Mouse (Mus musculus) midbrain, embryonic 16.5 days (tissue): ENCODE results near the gene Prtg. TPM values are rescaled to one million over a fixed set of nuclear protein-coding genes. Genes with fewer than 3 reads are reported as not detected.

Experiments
- ATAC-seq: fragments of 200-750 bp; cut with Nextera tagmentation; 2 replicates; pipeline ENCODE4 v1.8.0; 2017; ENCODE audit warnings: moderate TSS enrichment
- H3K27ac ChIP-seq: fragments of 300-500 bp; sonication (generic); 2 replicates; pipeline ENCODE4 v1.5.1; 2014; ENCODE audit warnings: mild to moderate bottlenecking, low read length, mixed read lengths
- H3K27me3 ChIP-seq: fragments of 300-500 bp; sonication (generic); 2 replicates; pipeline ENCODE4 v1.6.1; 2014; ENCODE audit warnings: low read depth, low read length, mixed read lengths; ENCODE audit not compliant: control insufficient read depth, insufficient read depth
- H3K36me3 ChIP-seq: fragments of 300-500 bp; sonication (generic); 2 replicates; pipeline ENCODE4 v1.6.1; 2014; ENCODE audit warnings: mild to moderate bottlenecking, low read length, moderate library complexity, mixed read lengths; ENCODE audit not compliant: control insufficient read depth, insufficient read depth
- H3K4me1 ChIP-seq: fragments of 300-500 bp; sonication (generic); 2 replicates; pipeline ENCODE4 v1.6.1; 2014; ENCODE audit warnings: mild to moderate bottlenecking, low read length, mixed read lengths; ENCODE audit not compliant: control insufficient read depth, insufficient read depth
- H3K4me2 ChIP-seq: fragments of 300-500 bp; sonication (generic); 2 replicates; pipeline ENCODE4 v1.6.1; 2014; ENCODE audit warnings: mild to moderate bottlenecking, low read length, mixed read lengths
- H3K4me3 ChIP-seq: fragments of 300-500 bp; sonication (generic); 2 replicates; pipeline ENCODE4 v1.5.1; 2014; ENCODE audit warnings: low read depth, mild to moderate bottlenecking, low read length, moderate library complexity, mixed read lengths
- H3K9ac ChIP-seq: fragments of 300-500 bp; sonication (generic); 2 replicates; pipeline ENCODE4 v1.6.1; 2014; ENCODE audit warnings: low read depth, low read length, mixed read lengths
- H3K9me3 ChIP-seq: fragments of 300-500 bp; sonication (generic); replicated peaks from 2 replicates; pipeline ENCODE4 v1.6.1; 2014; ENCODE audit warnings: mild to moderate bottlenecking, low read length, mixed read lengths; ENCODE audit not compliant: control insufficient read depth, poor library complexity, severe bottlenecking
- WGBS: fragments of 180-500 bp; shearing (Covaris S2); extraction: QIAGEN DNeasy Blood & Tissue Kit; methylation state at CpG from one replicate; pipeline ENCODE4 v1.1.7; 2014; 5-methylcytosine and 5-hydroxymethylcytosine counted together
- polyA plus RNA-seq: library from polyadenylated mRNA; unstranded; fragments of >200 nt; fragmentation: Nextera tagmentation; extraction: Ambion mirVana; gene quantifications from 2 replicates; pipeline ENCODE4 v1.2.1, GENCODE M21; 2015

Gene Prtg
- polyA plus RNA-seq, 1 experiment from 2014 or later = 0.41 TPM

DNA sequence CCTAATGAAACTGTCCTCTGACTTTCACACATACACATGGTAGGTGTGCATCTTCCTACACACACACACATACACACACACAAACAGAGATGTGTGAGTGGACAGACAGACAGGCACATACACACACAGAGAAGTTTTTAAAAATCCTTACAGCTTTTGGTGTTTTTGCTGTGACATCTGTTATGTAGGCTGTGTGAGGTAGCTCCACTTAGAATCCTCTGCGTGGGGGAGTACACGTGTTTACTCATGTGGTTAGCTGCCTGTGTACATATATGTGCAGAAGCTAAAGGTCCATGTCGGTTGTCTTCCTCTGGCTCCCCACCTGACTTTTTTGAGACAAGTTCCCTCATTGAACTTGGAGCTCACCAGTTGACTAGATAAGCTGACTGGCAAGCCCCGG lies 56.3 kb downstream of the Prtg start:
- no peak for ATAC-seq
- Histone ChIP-seq H3K27ac (no peak overlapping the region), H3K9ac (no peak overlapping the region), H3K27me3 (no peaks in the 10 kb centered on the region), H3K4me3 (no peak overlapping the region), H3K36me3 (no peaks in the 10 kb centered on the region), H3K4me2 (no peak overlapping the region), H3K4me1 (no peaks in the 10 kb centered on the region), H3K9me3 (no peaks in the 10 kb centered on the region)
- WGBS = 89% methylated on average over 4 of the region's 4 CpGs

DNA sequence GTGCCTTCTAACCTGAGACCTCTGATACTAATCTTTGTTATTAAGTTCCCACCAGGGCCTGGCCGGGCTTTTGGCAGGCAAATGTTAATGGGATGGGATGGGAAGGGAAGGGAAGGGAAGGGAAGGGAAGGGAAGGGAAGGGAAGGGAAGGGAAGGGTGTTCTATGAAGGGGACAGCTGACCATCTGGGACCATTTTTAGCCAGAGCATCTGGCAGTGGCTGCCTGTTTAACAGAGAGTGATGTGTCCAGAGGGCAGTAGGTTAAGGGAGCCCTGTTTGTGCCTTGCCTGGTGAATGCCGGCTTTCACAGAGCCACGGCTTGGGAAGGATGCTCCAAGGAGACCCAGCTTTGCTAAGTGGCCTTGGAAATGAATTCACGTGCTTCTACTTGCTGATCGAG lies 57.1 kb downstream of the Prtg start:
- H3K36me3 ChIP-seq = no peaks in the 10 kb centered on the region
- H3K9ac ChIP-seq = no peak overlapping the region
- no peaks in the 10 kb centered on the region for H3K9me3 ChIP-seq
- no peak overlapping the region for H3K4me3 ChIP-seq
- no peak overlapping the region for H3K4me2 ChIP-seq
- WGBS = 44% methylated on average over 5 of the region's 5 CpGs
- no peak overlapping the region for H3K27ac ChIP-seq
- H3K27me3 ChIP-seq = no peaks in the 10 kb centered on the region
- no peaks in the 10 kb centered on the region for H3K4me1 ChIP-seq
- no peak for ATAC-seq

DNA sequence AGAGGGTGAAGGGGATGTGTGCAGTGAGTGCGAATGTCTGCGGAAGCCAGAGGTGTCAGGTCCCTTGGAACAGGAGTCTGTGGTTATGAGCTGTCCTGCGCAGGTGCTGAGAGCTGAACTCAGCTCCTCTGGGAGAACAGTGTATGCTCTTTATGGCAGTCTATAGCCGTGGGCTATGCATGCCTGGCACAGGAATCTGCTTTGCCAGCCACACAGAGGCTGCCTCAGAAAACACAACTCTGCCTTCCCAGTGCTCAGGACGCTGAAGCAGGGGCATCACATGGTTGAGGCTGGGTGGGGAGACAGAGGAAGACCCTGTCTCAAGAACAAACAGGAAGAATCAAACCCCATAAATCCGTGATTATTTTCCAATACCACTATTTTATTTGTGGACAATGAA lies 60.8 kb downstream of the Prtg start:
- ATAC-seq = no peak
- WGBS = 82% methylated on average over 6 of the region's 6 CpGs

DNA sequence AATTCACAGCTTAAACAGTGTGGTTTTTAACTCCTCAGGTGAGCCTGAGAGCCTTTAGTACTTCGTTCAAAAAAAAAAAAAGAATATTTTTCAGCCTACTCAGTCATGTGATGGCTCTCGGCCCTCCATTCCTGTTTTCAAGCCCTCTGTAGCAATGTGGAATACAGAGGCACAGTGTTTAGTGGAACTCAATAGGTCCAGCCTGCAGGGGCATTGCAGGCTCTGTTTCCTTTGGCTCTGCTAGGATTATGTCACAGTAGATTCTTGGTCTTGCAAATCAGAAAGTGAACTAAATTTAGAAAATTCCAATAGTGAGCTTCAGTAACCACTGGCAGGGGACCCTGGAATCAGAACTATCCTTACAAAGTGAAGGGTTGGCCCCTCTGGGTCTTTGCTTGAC lies 62.1 kb downstream of the Prtg start:
- Histone ChIP-seq H3K27ac (no peak overlapping the region), H3K9ac (no peak overlapping the region), H3K36me3 (no peaks in the 10 kb centered on the region), H3K9me3 (no peaks in the 10 kb centered on the region), H3K27me3 (no peaks in the 10 kb centered on the region), H3K4me1 (peaks cover 8% of the 10 kb centered on the region; the same call in 1 of the 2 replicates), H3K4me3 (no peak overlapping the region), H3K4me2 (no peak overlapping the region)
- no peak for ATAC-seq
- 83% methylated on average over 2 of the region's 2 CpGs for WGBS

More for the DNA sequence above, 60.8 kb downstream of the Prtg start:
- no peaks in the 10 kb centered on the region for H3K27me3 ChIP-seq
- no peak overlapping the region for H3K9ac ChIP-seq
- no peak overlapping the region for H3K4me2 ChIP-seq
- no peak overlapping the region for H3K4me3 ChIP-seq
- no peaks in the 10 kb centered on the region for H3K9me3 ChIP-seq
- no peak overlapping the region for H3K27ac ChIP-seq
- no peaks in the 10 kb centered on the region for H3K36me3 ChIP-seq
- H3K4me1 ChIP-seq = peaks cover 8% of the 10 kb centered on the region; the same call in 1 of the 2 replicates

DNA sequence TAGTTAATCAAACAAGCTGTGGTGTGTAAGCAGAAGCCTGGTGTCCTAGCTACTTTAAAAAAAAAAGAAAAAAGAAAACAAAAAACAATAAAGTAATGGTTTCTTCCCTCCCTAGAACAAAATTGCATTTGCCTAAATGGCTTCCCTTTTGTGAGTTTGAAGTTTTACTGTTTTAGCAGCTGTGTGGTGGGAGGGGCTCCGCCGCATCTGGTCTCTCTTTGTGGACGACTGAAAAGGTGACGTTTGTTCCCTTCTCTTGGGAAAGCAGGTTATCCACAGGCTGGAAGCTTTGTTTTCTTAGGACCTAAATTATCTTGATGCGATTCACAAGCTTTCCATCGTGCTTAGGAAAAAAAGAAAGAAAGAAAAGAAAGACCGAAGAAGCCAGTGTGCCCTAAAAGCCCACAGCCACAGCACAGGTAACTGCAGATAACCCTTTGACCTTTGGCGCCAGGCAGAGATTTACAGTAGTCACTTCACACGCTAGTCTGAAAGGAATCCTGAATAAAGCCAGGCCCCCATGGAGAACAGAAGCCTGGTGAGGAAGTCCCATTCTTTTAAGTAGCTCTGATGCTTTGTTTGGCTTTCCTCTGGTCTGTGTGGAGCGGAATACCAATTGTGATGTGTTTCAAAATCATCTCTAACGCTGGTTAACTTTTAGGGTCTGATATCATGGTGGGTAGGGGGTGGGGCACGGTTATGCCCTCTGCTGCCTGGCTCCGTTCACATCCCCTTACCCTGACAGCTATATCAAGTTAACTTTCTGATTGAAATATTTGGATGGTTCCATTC lies 65.0 kb downstream of the Prtg start:
- no peak overlapping the region for H3K9ac ChIP-seq
- peak overlapping the region; percentile 37 for H3K4me2 ChIP-seq
- H3K27ac ChIP-seq = 0 out of 2 replicates have a peak overlapping the region, but pooled peaks have one; percentile 42
- 9% methylated on average over 13 of the region's 13 CpGs for WGBS
- no peaks in the 10 kb centered on the region for H3K9me3 ChIP-seq
- 0 out of 2 replicates have a peak overlapping the region, but pooled peaks have one; percentile 9 for H3K4me3 ChIP-seq
- ATAC-seq = peak; percentile 45; the same call in 1 of the 2 replicates
- no peaks in the 10 kb centered on the region for H3K36me3 ChIP-seq
- H3K4me1 ChIP-seq = peaks cover 8% of the 10 kb centered on the region; the same call in 1 of the 2 replicates
- H3K27me3 ChIP-seq = no peaks in the 10 kb centered on the region

DNA sequence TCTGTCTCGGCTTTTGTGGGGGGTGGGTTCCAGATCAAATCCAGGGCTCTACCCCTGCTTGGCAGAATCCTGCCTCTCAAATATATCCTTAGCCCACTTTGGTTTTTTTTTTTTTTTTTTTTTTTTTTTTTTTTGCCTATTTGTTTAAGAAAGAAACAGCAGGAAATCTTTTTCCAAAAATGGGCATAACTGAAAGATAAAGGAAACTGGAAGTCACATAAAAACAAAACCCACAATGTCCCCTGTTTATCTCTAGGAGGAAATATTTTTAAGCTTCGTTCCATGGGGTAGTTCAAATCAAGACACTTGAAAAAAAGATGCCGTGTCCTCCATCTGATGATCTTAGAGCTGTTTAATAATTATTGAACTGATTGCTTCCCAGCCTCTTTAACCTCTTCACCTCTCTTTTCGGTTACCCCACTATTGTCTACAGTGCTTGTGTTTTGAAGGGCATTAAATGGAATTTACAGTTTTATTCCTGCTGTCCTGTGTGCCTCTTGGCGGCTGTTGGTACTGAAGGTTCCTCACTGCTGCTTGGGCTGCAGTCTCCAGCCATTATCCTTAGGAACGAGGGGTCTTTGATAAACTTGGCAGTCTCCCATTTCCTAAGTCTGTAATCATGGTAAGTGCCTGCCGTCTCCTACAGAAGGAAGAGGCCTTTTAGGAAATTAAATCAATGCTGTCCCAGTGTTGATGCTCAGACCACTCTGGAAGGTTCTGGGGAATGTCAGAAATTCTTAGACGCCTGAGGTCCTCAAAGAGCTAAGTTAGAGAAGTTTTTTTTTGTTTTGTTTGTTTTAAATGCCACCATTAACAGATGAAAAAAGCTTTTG lies 65.8 kb downstream of the Prtg start:
- Histone ChIP-seq H3K36me3 (no peaks in the 10 kb centered on the region), H3K9ac (no peak overlapping the region), H3K27me3 (no peaks in the 10 kb centered on the region), H3K4me3 (no peak overlapping the region), H3K4me2 (peak overlapping the region; percentile 37; the same call in 1 of the 2 replicates), H3K4me1 (peaks cover 8% of the 10 kb centered on the region; the same call in 1 of the 2 replicates), H3K9me3 (no peaks in the 10 kb centered on the region), H3K27ac (no peak overlapping the region)
- WGBS = 31% methylated on average over 8 of the region's 8 CpGs
- no peak for ATAC-seq

DNA sequence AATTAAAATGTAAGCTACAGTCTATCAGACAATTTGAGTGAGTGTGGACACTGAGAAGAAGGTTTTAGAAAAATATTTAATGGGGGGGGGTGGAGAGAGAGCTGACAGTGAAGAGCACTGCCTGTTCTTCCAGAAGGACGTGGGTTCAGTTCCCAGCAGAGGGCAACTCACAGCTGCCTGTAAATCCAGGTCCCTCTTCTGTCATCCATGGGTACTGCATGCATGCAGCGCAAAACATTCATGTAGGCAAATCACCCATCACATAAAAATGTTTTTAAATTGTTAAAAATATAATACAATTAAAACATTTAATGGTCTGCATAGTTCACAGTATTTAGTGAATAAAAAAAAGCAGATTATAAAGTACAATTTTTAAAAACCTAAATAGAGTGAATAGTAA lies 69.2 kb downstream of the Prtg start:
- ATAC-seq = no peak
- WGBS = 95% methylated on average over 2 of the region's 2 CpGs
- Histone ChIP-seq H3K36me3 (no peaks in the 10 kb centered on the region), H3K4me2 (no peak overlapping the region), H3K27ac (no peak overlapping the region), H3K4me3 (no peak overlapping the region), H3K4me1 (peaks cover 8% of the 10 kb centered on the region; the same call in 1 of the 2 replicates), H3K9ac (no peak overlapping the region), H3K27me3 (no peaks in the 10 kb centered on the region), H3K9me3 (no peaks in the 10 kb centered on the region)

DNA sequence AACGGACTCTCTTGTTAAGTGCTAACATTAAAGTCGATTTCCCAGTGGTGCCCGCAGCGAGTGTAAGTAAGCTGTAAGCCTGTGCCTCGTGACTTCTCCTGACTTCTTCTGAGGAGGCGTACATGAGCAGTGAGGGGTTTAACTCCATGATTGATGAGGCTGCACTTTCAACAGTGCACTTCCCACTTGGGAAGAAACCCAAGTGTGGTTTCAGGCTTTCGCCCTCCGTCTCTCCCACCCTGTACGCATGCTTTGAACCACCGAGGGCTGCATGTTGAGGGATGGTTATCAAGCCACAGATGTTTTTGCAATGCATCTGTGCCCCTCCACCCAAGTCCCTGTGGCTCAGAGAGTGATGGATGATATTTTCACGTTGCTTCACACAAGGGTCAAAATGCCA lies 71.2 kb downstream of the Prtg start:
- no peak overlapping the region for H3K4me3 ChIP-seq
- WGBS = 40% methylated on average over 11 of the region's 11 CpGs
- no peaks in the 10 kb centered on the region for H3K36me3 ChIP-seq
- no peaks in the 10 kb centered on the region for H3K9me3 ChIP-seq
- no peaks in the 10 kb centered on the region for H3K27me3 ChIP-seq
- H3K4me2 ChIP-seq = no peak overlapping the region
- H3K27ac ChIP-seq = no peak overlapping the region
- no peak for ATAC-seq
- peaks cover 6% of the 10 kb centered on the region for H3K4me1 ChIP-seq
- H3K9ac ChIP-seq = no peak overlapping the region

DNA sequence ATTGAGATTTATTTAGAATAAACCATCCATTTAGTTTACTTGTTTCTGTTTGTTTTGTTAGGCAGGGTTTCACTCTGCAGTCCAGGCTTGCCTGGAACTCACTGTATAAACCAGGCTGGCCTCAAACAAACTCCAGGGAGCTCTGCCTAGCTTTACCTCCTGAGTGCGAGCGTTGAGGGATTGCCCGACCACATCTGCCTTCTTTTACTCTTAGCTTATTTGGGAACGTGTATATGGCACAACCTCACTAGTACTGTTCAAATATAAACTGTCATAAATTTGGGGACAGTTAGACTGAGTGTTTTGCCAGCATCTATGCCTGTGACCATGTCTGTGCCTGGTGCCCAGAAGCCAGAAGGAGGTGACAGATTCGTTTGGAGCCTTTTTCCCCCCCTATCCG lies 72.0 kb downstream of the Prtg start:
- no peak overlapping the region for H3K4me3 ChIP-seq
- no peaks in the 10 kb centered on the region for H3K36me3 ChIP-seq
- no peak overlapping the region for H3K9ac ChIP-seq
- H3K27me3 ChIP-seq = no peaks in the 10 kb centered on the region
- H3K4me1 ChIP-seq = peaks cover 6% of the 10 kb centered on the region
- H3K27ac ChIP-seq = no peak overlapping the region
- H3K9me3 ChIP-seq = no peaks in the 10 kb centered on the region
- ATAC-seq = no peak
- no peak overlapping the region for H3K4me2 ChIP-seq
- WGBS = 49% methylated on average over 6 of the region's 6 CpGs
